Mouse (Mus musculus): ENCODE data around the gene Fbxl19.

DNA sequence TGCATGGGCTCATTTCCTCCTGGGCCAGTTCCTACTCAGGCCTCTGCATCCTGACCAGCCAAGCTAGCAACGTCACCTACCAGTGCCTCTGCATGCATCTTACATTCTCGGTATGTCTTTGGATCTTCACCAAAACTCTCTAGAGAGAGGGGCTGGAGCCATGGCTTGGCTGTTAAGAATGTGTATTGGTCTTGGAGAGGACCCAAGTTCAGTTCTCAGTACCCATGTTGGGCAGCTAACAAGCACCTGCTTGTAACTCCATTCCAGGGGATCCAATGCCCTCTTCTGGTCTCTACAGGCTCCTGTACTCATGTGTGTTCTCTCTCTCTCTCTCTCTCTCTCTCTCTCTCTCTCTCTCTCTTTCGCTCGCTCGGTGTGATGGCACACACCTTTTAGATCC is 73.4 kb downstream of the Fbxl19 start:
- TF ChIP-seq POLR2A (IDR thresholded peaks at IDR 0.05; ENCODE audit: insufficient read depth, low read depth, low read length) (no peak), CTCF (IDR thresholded peaks at IDR 0.05) (no peak)
